Mouse (Mus musculus): ENCODE measurements around the gene Rhebl1.

The Rhebl1 gene

DNA sequence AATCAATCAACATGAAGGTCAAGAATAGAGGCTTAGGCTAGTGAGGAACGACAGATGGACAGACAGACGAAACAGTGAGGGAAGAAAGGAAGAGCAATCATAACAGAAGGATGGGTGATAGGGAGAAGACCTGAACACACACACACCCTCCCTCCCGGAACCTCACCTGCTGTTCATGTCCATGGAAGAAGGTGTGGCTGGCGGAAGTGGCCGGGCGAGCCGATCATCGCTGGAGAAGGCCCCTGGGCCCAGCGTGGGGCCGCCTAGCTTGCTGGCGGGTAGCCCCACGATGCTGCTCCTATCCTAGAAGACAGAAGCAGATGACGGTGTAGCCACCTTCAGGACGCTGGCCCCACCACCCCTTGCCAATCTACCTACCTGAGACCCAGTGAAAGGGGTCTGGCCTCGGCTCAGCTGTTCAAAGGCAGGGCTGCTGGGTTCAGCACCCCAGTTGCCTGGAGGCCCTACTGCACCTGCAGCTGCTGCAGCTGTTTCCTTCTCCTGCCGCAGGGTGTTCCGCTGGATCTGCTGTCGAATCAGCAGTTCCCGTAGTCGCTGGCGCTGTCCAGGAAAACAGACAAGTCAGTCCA is 43.0 kb downstream of the Rhebl1 start:
- no peak for DNase-seq (ENCODE audit: low spot score in 2 of 2)

DNA sequence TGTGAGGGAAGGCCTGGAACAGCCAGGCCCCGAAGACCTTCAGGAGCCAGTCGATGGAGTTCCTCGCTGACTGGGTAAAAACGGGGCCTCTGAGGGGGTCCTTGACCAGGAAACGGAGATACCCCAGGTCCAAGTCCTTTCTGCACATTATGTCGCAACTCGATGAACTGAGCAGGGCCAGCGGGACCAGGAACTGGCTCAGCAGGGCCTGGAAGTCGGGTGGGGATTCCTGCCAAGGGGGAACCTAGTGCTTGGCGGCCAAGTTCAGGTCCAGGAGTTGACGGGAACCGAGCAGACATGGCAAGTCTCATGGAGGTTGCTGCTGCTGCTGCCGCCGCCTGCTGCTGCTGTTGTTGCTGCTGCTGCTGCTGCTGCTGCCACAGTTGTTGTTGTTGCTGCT is 43.7 kb downstream of the Rhebl1 start:
- no peak for DNase-seq (ENCODE audit: low spot score in 2 of 2)

DNA sequence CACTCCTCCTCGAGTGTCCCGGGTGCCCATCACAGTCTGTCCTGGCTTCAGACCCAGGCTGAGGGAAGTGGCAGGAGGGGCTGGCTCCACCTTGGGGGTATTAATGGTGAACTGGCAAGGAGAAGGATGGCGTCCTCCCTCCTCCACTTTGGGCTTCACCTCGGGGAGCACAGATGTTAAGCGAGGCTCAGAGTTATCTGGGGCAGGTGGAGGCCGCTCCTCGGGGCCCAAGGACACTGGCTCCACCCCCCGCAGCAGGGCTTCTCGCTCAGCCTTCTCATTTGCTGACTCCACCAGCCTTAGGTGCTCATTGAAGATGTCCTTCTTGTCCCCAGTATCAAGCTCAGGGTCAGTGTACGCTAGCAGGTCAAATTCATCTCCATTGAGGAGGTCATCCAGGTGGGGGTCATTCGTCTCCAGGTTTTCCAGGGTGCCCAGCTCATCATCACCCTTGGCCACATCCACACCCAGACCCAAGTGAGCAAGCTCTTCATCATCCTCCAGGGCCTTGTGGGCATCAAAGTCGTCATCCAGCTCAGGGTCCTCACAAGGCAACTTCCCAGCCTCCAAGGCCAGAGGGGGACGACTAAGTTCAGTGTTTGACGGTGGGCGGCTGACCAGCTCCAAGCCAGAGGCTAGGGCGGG is 44.3 kb downstream of the Rhebl1 start:
- no peak for DNase-seq (ENCODE audit: low spot score in 2 of 2)

DNA sequence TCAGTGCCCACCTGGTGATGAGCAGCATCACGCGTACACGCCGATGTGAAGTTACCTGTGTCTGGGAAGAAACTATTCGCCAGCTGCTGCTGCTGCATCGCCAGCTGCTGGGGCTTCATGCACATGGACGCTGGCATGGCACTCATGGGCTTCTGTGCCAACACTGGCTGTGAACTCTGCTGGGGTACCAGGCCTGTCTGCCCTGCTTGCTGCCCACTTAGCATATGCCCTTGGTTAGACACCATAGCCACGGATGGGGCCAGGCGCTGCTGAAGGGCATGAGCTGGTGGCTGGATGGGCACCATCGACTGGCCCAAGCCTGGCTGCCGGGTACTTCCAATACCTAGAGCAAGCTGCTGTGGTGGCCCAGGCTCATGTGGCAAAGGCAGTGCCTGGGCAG is 45.2 kb downstream of the Rhebl1 start:
- DNase-seq (ENCODE audit: low spot score in 2 of 2) = no peak

DNA sequence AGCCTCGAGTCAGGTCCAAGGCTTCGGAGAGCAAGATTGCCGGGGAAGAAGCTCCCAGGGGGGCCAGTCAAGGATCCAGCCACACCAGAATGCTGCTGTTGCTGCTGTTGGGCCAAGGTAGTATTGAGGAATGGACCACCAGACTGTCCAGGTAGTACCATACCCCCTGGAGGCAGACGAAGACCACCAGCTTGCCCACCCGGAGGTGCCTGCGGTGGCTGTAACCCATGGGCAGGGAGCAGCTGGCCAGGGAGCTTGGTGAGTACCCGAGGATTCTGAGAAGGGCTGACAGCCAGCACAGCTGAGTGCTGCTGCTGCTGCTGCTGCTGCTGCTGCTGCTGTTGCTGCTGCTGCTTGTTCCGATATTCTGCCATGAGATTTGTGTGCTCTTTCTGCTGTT is 48.2 kb downstream of the Rhebl1 start:
- DNase-seq (ENCODE audit: low spot score in 2 of 2) = no peak

DNA sequence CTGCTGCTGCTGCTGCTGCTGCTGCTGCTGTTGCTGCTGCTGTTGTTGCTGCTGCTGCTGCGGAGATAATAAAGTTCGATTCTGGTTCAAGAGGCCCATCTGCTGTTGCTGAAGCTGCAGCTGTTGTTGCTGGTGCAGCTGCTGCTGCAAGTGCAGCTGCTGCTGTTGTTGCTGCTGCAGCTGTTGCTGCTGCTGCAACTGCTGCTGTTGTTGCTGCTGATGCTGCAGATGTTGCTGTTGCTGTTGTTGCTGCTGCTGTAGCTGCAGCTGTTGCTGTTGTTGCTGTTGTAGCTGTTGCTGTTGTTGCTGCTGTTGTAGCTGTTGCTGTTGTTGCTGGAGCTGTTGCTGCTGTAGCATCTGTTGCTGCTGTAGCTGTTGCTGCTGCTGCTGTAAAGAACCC is 49.2 kb downstream of the Rhebl1 start:
- DNase-seq (ENCODE audit: low spot score in 2 of 2) = no peak

DNA sequence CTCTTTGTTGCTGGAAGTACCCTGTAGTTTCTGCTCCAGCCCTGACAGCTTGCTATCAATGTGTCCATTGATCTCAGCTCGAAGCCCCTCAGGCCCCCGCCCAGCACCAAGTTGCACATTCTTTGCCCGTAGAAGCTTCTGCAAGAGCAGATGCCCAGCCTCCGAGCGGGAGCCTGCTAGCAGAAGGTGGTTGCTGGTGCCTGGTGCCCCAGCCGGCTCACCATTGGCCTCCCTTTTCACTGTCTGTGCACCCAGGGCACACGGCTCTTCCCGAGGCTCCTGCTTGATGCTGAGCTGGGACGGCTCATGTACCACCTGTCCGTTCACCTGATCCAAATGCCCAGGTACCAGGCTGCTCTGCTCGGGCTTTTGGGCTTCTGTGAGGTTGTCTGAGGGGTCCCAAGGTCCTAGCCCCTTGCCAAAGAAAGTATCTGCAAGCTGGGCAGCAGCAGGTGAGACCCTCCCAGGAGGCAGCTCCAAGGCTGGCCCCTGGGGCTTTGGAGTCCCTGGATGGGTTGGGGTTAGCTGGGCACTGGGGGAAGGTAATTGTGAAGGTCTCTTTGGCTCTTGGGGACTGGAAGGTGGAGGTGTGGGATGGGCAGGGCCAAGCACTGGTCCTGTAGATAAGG is 50.6 kb downstream of the Rhebl1 start:
- DNase-seq (ENCODE audit: low spot score in 2 of 2) = no peak

DNA sequence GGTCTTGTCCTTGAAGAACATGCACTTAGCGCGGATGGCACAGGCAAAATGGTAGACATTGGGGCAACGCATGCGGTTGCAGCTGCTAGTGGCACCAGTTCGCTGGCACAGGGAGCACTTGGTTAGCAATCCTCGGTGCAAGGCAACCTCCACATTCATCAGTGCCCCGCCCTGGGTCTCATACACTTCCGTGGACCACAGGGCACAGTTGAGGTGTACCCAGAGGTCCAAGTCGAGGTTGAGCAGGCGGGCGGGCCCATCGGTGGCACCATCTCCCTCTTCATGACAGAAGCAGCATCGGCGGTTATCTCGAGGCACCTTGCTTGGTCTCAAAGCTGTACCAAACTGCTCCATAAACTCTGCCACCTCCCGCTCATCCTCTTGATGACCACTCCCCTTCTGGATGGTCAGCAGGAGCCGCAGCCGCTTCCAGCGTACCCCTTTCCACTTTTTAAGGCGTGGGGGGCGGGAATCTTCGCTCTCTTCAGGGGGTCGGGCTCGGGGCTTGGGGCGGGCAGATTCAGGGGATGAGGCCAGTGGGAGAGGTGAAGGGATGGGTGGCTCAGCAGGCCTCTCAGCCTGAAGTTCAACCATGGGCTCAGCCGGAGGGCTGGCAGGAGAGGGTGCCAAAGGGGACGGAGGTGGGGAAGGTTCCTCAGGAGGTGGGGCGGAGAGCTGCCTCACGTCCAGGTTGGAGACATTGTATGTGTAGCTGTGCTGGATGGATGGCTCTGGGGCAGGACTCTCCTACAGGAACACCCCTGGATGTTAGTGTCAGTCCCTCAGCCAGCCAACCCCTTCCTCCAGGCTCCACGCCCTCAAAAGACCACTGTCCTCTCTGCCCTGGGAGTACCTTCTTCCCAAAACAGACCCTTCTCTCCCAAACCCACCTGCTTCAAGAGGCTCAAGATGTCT is 54.4 kb downstream of the Rhebl1 start:
- no peak for DNase-seq (ENCODE audit: low spot score in 2 of 2)

DNA sequence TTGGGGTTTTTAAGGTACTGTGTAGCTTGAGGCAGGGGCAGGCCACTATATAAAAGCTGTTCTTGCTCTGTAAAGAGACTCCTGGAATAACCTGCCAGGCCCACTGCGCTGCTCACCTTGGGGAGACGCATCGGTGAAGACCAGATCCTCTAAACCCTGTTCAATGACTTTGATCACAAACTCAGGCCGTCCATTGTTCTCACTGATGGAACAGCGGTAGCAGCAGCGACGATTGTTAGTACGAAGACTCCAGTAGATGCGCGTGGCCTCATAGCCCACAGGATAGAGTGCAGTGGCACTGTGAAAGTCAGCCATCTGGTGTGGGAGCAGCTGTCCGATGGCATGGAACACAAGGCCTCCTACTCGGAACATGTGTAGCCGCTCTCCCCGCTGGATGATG is 55.2 kb downstream of the Rhebl1 start:
- no peak for DNase-seq (ENCODE audit: low spot score in 2 of 2)

DNA sequence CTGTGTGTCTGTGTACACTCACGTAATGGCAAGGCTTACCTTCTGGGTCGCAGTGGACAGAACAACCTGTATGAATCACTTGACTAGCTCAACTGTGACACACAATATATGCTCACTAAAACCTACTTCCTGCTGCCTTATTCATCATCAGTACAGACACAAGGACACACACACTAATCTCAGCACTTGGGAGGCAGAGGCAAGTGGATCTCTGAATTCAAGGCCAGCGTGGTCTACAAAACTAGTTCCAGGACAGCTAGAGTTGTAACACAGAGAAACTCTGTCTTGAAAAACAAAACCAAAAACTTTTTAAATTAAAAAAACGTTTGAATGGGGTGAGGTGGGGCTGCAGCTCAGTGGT is 56.6 kb downstream of the Rhebl1 start:
- no peak for DNase-seq (ENCODE audit: low spot score in 2 of 2)

DNA sequence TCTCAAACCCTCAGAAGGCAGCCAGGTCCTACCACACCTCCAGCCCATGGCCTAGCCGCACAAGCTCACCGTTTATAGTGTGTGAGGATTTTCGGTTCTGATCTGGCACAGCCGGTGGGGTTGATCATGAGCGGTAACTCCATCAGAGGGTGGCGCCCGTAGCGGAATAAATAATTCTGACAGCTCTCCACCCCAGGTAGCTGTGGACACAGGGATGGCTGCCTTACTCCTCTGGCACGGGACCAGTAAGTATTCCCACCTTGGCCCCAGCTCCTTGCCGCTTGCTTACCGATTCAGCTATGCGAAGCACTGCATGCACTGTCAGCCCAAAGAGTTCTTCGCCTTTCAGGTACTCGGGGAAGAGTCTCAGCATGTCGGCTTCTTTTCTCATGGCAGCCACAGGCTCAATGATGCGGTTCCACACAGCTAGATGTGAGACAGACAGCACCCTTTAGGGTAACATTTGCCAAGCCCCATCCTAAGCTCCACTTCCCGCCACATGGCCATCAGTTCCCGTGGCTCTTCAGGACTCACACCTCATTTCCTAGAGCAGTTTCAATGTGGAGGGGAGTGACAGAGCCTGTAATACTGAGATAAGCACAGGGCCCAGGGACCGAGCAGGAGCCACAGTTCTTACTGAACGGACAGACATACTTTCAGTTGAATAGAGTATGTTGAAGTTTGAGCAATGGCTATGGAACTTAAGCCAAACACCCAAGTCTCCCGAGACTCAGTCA is 57.2 kb downstream of the Rhebl1 start:
- DNase-seq (ENCODE audit: low spot score in 2 of 2) = no peak

DNA sequence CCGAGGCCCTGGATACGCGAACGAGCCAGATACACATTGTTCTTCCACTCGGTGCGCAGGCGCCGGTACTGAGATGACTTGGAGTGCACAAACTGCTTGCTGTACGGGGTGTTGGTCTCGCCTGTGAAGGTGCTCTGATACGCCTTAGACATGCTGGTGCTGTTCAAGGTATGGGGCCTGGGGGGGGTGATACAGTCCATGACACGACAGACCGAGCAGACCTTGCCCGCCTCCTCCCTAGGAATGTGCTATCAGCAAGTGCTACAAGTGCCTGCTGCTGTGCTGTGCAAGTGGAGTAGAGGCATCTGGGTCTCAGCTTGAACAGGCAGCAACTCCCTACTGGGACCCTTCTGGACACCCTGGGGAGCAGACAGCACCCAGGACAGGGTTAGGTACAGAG is 59.0 kb downstream of the Rhebl1 start:
- DNase-seq (ENCODE audit: low spot score in 2 of 2) = no peak

DNA sequence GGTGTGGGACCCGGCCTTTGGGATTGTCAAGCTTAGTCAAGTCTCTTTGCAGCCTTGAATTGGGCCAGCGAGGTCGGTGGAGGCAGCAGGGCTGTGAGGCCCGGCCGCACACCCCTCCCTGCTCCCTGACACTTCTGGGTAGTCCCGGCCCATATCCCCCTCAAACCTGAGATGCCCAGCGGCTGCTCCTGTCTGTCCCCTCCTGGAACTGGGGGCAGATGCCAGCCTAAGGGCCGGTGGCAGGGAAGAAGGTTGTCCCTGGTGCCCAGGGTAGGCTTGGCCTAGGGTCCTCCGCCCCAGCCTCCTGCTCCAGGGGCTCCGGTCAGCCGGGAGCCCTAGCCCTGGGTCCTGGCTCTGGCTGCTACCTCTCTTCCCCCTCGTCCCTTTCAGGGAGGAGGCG is 60.3 kb downstream of the Rhebl1 start:
- DNase-seq (ENCODE audit: low spot score in 2 of 2) = no peak

DNA sequence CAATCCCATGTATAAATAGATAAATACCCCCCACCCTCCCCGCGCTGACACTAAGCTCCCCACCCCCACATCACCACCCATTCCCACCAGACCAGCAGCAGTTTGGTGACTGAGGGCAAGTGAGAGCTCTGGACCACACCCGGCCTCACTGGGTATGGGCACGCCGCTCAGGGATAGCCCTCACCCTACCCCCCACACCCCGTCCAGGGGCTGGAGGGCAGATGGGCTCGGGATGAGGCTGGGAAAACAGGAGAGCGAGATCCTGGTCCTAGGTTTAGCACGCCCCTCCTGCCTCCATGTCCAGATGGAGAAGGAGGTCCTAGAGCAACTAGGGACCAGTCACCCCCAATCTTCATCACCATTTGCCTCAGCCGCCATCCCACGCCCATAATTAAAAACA is 61.1 kb downstream of the Rhebl1 start:
- DNase-seq (ENCODE audit: low spot score in 2 of 2) = no peak

DNA sequence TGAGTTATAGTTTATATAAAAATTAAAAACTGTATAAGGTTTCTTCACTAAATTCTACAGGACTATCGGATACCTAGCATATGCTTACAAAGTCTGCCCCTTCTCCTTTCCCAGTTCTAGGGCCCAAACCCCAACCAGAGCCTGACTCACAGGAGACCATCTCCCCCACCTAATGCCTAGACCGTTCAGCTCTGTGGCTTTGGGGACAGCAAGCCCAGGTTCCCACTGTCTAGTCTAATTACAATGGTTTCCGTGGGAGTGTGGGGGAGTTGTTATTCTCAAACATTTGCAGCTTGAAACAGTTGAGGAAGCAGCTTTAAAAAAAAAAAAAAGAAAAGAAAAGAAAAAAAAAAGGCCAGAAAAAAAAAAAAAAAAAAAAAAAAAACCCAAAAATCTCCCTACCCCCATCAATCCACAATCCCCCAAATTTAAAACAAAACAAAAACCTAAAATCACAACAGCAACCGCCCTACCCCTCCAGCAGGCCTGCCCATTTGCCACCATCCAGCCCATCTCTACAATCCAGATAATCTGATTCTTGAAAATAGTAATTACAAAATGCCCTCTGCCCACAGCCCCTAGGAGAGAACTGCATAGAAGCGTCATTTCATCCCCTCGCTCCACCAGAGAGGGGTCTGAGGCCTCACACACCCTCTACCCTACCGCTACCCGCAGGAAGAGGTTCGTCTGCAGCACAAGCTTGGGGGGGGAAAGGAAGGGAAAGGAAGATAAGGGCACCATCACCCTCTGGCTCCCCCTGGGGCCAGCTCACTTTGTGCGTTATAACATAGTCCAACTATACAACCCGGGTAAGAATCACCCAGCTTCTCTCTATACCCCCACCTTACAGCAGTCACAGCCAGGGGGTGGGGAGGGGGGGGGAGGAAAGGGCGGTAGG is 61.9 kb downstream of the Rhebl1 start:
- peak; percentile 51 to 67 for DNase-seq (ENCODE audit: low spot score in 2 of 2)

DNA sequence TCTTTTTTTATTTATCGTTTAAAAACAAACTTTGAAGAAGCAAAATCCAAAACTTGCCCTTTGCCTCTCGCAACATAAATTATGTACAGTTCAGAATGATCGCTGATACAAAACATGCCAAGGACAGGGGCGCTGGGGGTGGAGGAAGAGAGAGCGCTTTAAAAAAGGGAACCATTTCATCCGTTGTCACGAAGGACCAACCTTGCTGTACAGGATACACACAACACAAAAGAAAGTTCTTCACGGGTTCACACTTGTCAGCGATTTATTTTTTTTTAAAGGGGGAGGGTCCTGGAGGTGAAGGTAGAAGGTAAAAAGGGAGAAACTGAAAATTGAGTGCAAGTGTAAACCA is 62.7 kb downstream of the Rhebl1 start:
- no peak for DNase-seq (ENCODE audit: low spot score in 2 of 2)

DNA sequence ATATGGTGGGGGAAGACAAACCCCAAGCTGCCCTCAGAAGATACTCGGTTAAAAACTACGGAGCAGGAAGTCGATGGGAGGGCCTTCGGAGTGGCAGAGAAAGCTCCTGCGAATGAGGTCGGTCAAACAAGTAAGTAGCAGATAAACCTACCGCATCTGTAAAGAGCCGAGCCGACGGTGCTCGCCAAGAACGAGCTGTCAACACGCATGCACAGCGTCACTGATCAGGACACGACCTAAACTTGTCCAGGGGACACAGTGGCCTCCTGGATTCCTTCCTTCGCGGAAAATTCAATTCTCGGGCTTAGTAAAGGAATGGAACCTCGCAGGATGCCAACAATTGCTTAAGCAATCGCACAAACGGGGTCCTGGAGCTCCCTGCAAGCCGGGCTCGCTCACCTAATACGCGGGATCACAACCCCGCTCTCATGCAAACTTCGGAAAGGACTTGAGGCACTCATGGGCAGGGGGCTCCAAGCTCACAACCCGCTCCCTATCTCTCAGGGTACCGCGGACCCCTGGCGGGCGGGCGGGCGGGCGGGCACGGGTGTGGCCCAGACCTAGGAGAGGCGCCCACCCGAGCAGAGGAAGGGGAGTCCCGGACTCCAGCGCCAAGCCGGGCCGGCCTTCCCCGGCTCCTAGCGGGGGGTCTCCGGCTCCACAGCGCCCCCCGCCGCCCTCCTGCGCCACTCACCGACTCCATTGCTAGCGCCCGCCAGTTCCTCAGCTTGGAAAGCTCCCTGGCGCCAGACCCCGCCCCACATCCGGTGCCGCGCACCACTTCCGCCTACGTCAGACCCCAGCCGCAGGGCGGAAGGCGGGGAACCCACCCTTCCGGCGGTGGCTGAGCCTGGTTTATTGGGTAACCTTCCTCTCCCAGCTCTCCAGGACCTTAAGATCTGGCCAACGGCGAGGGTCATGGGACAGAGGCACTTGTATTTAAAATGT is 63.3 kb downstream of the Rhebl1 start, which contains the start of gene Prkag1:
Prkag1 (minus strand) TSS at position 786 of the 948 bp plus-strand sequence.
- peak; percentile 96 to 97 for DNase-seq (ENCODE audit: low spot score in 2 of 2)

Data from spleen, postnatal 36 days (tissue).